Mouse (Mus musculus): ENCODE data around the gene Sap30l.

Sap30l gene

GRCm38 (mm10) chr11:57800971-57801765 is at the start of gene Sap30l:
TSS of gene Sap30l (plus strand) at chr11:57801637.
- peak; percentile 91 to 96 for DNase-seq (ENCODE audit: low spot score in 2 of 2)

- no peak for DNase-seq (ENCODE audit: low spot score in 2 of 2)
These were observed 47.8 kb upstream of the Sap30l start for GRCm38 (mm10) chr11:57753538-57754203.

GRCm38 (mm10) chr11:57758621-57759020 is 42.8 kb upstream of the Sap30l start:
- no peak for DNase-seq (ENCODE audit: low spot score in 2 of 2)

DNA sequence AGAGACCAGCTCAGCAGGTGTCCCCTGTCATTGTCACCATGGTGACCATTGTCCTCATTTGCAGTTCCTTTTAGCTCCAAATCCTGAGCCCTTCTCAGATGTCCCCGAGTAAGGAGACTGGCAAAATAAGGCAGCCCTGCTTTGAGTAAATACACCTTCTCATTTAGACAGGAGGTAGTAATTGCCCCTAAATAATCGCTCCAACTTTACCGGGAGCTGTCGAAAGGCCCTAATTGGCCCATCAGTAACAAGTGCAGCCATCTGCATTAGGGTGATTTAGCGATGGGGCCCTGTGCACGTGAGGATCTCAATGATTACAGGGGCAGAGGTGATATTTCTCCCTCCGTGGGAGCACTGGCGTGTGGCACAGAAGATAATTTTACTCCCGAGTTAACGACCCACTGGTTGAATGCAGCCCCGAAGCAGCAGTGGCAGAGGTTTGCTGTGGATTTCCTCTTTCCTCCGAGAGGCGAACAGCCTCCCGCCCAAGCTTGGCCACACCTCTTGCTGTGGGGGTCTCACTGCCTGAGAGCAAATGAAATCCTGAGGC is 40.9 kb upstream of the Sap30l start:
- DNase-seq (ENCODE audit: low spot score in 2 of 2), result no peak

- no peak for DNase-seq (ENCODE audit: low spot score in 2 of 2)
These were observed 40.1 kb upstream of the Sap30l start for GRCm38 (mm10) chr11:57761347-57761746.

- DNase-seq (ENCODE audit: low spot score in 2 of 2), result no peak
These were observed 37.3 kb upstream of the Sap30l start for GRCm38 (mm10) chr11:57764124-57764523.

- no peak for DNase-seq (ENCODE audit: low spot score in 2 of 2)
These were observed 34.8 kb upstream of the Sap30l start for GRCm38 (mm10) chr11:57766617-57767016.

DNA sequence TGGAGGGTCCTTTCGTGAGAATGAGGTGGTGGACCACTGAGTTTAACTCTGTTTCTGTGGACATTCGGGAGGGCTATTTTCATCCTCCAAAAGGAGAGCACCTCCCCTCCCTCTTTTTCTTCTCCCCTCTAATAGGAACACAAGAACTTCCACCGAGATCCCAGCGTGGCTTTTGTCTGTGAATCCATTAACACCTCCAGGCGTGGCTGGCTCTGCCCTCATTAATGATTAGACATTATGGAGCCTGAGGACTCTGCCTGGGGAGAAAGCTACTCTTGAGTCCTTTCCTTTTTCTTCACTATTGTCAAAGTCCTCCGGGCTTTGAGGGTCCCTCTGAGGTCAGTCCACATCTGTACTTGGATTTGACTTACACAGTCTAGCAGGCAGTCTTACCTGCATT is 34.3 kb upstream of the Sap30l start:
- DNase-seq (ENCODE audit: low spot score in 2 of 2), result no peak

DNA sequence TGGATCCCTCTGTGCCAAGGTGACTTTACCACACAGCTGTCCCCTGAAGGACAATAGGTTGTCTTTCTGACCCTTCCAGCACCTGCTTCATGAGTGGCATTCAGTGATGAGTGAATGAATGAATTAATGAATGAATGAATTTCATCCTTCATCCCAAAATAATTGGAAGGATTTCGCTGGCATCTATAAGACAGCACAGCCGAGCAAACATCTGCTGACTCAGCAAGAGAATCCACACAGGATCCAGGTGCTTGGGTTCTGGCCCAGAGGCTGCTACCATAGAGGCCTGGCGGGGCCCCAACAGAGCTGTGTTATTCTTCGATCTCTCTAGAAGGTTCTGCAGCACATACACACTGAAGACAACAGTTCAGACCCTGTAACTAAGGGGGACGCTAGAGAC is 30.7 kb upstream of the Sap30l start:
- no peak for DNase-seq (ENCODE audit: low spot score in 2 of 2)

GRCm38 (mm10) chr11:57771676-57772075 is 29.8 kb upstream of the Sap30l start:
- no peak for DNase-seq (ENCODE audit: low spot score in 2 of 2)

DNA sequence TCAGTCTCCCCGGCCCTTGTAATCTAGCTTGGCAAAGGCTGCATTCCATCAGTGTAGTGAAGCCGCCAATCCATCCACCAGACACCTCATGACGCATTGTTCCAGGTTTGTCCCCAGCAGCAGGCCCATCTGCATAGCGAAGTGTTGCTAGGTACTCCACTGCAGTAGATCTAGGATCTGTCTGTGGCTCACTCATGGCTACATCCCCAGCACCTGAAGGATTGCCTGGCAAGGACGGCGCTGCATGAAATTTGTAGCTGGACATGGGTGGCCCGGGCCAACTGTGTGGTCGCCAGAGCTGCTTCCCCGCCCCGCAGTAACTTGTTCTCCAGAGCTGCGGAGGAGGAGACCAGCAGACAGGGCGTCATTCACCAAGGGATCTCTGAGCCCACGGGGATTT is 28.0 kb upstream of the Sap30l start:
- DNase-seq (ENCODE audit: low spot score in 2 of 2), result no peak

DNA sequence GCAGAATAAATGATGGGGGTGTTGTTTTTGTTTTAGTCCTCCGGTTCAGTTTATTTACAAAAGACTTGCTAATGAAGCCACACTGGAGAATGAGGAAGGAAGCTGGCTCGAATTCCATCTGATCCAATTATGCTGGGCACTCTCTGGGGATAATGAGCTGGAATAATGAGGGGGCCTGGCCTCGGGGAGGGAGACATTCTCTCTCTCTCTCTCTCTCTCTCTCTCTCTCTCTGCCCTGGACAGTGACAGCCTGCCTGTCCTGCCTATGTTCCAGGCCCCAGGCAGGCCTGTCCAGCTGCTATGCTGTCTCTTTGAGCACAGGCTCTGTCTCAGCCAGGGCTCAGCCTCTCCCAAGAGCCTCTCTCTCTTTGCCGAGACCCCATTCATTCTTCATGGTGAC is 27.5 kb upstream of the Sap30l start:
- no peak for DNase-seq (ENCODE audit: low spot score in 2 of 2)

DNA sequence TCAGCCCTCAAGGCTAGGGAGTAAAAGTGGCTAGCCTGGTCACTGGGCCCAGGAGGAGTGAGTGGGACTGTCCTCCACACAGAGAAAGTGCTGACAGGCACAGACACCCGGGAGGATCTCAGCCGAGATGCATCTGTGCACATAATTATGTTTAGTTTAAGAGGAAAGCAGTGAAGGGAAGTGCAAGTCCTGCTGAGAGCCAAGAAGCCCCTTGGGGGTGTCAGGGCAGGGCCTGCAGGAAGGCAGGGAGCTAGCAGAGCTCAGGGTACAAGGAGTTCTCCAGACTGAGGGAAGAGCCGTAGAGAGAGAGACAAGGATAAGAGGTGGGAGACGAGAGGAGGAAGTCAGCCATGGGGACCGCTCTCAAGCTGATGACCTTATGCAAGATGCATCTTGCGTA is 25.6 kb upstream of the Sap30l start:
- no peak for DNase-seq (ENCODE audit: low spot score in 2 of 2)

DNA sequence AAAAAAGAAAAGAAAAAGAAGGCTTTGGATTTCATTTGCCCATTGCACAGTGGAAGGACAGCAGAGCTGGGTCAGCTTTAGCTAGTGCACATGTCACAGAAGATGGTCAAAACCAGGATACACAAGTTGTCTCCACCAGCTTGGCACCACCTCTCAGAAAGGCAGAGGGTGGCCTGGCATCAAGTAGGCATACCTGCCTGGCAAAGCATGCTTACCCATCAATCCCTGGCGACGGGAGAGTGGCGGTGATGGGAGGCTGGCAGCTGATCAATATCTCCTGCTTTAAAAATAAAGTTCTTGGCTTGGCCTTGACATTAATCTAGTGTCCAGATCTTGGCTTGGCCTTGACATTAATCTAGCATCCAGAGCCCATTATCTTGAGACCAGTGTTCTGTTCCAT is 24.9 kb upstream of the Sap30l start:
- DNase-seq (ENCODE audit: low spot score in 2 of 2), result no peak

DNA sequence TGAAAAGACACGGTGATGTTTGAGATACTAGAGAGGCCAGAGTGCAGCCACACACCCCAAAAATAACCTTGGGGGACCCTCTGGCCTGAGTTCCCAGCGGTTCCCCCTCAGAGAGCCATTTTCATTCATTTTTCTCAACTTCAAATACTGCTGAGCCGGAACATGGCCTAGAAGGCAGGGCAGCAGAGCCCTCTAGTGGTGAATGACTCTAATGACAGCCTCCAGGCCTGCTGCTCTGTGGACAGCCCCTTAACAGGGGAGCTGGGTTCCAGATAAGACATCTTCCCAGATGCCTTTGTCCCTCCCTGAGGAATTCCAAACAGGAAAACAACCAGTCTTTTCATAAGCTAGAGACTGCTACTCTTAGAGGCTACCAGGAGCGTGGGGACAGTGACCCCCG is 23.1 kb upstream of the Sap30l start:
- DNase-seq (ENCODE audit: low spot score in 2 of 2), result peak in 1 of 2 experiments; percentile 42

DNA sequence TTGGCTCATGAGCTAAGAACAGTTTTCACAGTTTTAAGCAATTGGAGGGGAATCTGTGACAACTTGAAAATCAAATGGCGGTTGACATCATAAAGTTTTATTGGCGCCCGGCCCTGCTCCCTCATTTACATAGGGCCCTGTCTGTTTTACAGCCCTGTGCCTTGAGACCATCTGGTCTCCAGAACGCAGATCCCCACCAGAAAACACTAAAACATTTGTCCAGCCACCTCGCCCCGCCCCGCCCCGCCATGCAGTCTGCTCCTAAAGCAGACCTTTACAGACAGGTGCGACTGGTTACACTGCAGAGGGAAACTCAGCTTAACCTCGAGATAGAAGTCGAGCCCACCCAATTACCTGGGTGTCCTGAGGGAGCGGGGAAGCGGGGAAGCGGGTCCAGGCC is 21.6 kb upstream of the Sap30l start:
- DNase-seq (ENCODE audit: low spot score in 2 of 2), result no peak

GRCm38 (mm10) chr11:57786616-57787418 is 14.6 kb upstream of the Sap30l start:
- peak in 1 of 2 experiments; percentile 58 for DNase-seq (ENCODE audit: low spot score in 2 of 2)

- no peak for DNase-seq (ENCODE audit: low spot score in 2 of 2)
These were observed 13.5 kb upstream of the Sap30l start for GRCm38 (mm10) chr11:57787913-57788312.

GRCm38 (mm10) chr11:57790866-57791535 is 10.4 kb upstream of the Sap30l start:
- no peak for DNase-seq (ENCODE audit: low spot score in 2 of 2)

- no peak for DNase-seq (ENCODE audit: low spot score in 2 of 2)
These were observed 6.4 kb upstream of the Sap30l start for GRCm38 (mm10) chr11:57795086-57795485.

- no peak for DNase-seq (ENCODE audit: low spot score in 2 of 2)
These were observed 3.6 kb upstream of the Sap30l start for GRCm38 (mm10) chr11:57797828-57798227.

DNA sequence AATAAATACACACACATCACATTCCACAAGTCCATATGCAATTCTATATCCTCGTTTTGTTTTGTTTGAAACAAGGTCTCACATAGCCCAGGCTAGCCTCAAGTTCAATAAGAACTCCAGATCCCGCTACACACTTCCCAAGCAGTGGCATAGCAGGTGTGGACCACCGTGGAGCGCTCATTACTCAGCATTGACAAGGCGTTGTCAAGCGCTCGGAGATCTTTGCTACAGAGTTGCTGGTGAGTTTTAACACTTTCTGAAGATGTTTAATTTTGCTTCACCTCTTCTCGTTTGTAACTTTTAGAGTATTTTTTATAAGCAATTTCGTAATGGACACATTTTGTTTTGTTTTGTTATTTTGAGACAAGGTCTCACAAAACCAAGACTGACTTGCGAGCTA is 2.0 kb upstream of the Sap30l start:
- DNase-seq (ENCODE audit: low spot score in 2 of 2), result no peak
